Mouse (Mus musculus): ENCODE measurements around the gene Dag1.

DNA sequence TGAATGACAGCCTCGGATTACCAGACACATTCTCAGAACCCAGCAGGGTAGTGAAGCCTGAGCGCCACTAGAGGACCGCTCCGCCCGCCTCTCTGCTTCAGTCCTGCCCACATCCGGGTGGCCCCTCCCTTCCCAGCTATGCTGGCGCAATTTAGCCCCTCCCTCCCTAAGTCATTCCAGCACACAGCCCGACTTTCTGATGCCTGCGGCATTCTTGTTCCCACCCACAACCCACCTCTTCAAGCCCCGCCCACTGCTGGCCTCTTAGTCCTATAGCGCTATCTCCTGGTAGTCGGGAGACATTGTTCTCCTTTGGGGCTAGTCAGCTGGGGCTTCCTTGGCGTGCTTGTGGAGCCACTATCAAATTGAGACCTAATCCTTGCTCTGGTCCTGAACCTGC lies 62.6 kb downstream of the Dag1 start:
- no peak for TF ChIP-seq TAL1 (IDR thresholded peaks at IDR 0.05; ENCODE audit: low read length)
- TF ChIP-seq GATA1 (IDR thresholded peaks at IDR 0.05; ENCODE audit: low read length), result no peak
